Mouse (Mus musculus) midbrain, embryonic 13.5 days (tissue): ENCODE data around the gene Prox2. TPM values are rescaled to one million over a fixed set of nuclear protein-coding genes. Genes with fewer than 3 reads are reported as not detected.

Experiments used
- ATAC-seq: fragments of 200-750 bp; cut with Nextera tagmentation; 2 replicates; pipeline ENCODE4 v1.8.0; 2017; ENCODE audit warnings: mild to moderate bottlenecking, moderate TSS enrichment, moderate library complexity
- H3K27ac ChIP-seq: fragments of 300-500 bp; sonication (generic); 2 replicates; pipeline ENCODE4 v1.5.1; 2015; ENCODE audit warnings: inconsistent platforms, mild to moderate bottlenecking, moderate library complexity
- H3K27me3 ChIP-seq: fragments of 300-500 bp; sonication (generic); 2 replicates; pipeline ENCODE4 v1.6.1; 2015; ENCODE audit warnings: mild to moderate bottlenecking, inconsistent platforms
- H3K36me3 ChIP-seq: fragments of 300-500 bp; sonication (generic); 2 replicates; pipeline ENCODE4 v1.6.1; 2015; ENCODE audit warnings: mild to moderate bottlenecking, inconsistent platforms
- H3K4me1 ChIP-seq: fragments of 300-500 bp; sonication (generic); replicated peaks from 2 replicates; pipeline ENCODE4 v1.6.1; 2015; ENCODE audit warnings: inconsistent platforms
- H3K4me2 ChIP-seq: fragments of 300-500 bp; sonication (generic); replicated peaks from 2 replicates; pipeline ENCODE4 v1.6.1; 2015; ENCODE audit warnings: moderate library complexity, mild to moderate bottlenecking, inconsistent platforms
- H3K4me3 ChIP-seq: fragments of 300-500 bp; sonication (generic); replicated peaks from 2 replicates; pipeline ENCODE4 v1.5.1; 2015; ENCODE audit warnings: mild to moderate bottlenecking, inconsistent platforms
- H3K9ac ChIP-seq: fragments of 300-500 bp; sonication (generic); replicated peaks from 2 replicates; pipeline ENCODE4 v1.6.1; 2015; ENCODE audit warnings: mild to moderate bottlenecking, inconsistent platforms
- H3K9me3 ChIP-seq: fragments of 300-500 bp; sonication (generic); 2 replicates; pipeline ENCODE4 v1.6.1; 2016; ENCODE audit warnings: mild to moderate bottlenecking, inconsistent platforms
- WGBS: fragments of 180-500 bp; shearing (Covaris S2); methylation state at CpG from one replicate; pipeline ENCODE4 v1.1.7; 2015; 5-methylcytosine and 5-hydroxymethylcytosine counted together
- polyA plus RNA-seq: library from polyadenylated mRNA; unstranded; fragments of >200 nt; fragmentation: Nextera tagmentation; extraction: Ambion mirVana; gene quantifications from 2 replicates; pipeline ENCODE4 v1.2.1, GENCODE M21; 2015

The Prox2 gene
- polyA plus RNA-seq, 1 experiment from 2014 or later: 1.8 TPM

DNA sequence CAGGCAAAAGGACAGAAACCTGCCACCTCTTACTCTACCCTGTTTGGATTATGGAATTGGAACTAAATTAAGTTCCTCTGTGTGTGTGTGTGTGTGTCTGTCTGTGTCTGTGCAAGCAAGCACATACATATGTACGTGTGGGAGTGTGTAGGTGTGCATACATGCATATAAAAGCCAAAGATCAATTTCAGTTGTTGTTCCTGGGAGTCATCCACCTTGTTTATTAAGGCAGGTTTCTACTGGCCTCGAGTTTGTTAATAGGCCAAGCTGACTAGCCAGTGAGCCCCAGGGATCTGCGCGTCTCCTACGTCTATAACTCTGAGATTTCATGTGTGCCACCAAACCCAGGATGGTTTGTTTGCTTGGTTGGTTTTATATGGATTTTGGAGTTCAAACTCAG, 14.2 kb upstream of the Prox2 start:
- Histone ChIP-seq H3K4me1 (no peaks in the 10 kb centered on the region), H3K4me3 (no peak overlapping the region), H3K27me3 (no peaks in the 10 kb centered on the region), H3K27ac (no peak overlapping the region), H3K9me3 (no peaks in the 10 kb centered on the region), H3K36me3 (peaks cover 86% of the 10 kb centered on the region), H3K9ac (no peak overlapping the region), H3K4me2 (no peak overlapping the region)
- 95% methylated on average over 5 of the region's 5 CpGs for WGBS
- no peak for ATAC-seq

DNA sequence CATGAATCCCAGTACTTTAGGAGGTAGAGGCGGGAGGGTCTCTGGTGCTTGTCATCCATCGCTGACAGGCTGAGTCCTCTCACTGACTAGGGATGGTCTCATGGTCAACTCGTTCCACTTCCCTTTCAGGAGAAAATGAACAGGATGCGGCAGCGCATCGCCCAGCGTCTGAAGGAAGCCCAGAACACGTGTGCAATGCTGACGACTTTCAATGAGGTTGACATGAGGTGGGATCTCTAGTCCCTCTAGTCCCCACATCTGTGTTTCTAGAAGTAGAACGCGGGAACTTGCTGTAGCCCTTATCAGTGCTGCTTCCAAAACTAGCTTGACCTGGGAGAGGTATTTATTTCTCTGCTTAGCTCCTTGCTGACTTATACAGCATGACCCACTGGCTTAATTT, 13.1 kb upstream of the Prox2 start:
- ATAC-seq: no peak
- Histone ChIP-seq H3K9me3 (no peaks in the 10 kb centered on the region), H3K27me3 (no peaks in the 10 kb centered on the region), H3K36me3 (peaks cover 88% of the 10 kb centered on the region), H3K27ac (no peak overlapping the region), H3K4me1 (no peaks in the 10 kb centered on the region), H3K4me3 (no peak overlapping the region), H3K4me2 (no peak overlapping the region), H3K9ac (no peak overlapping the region)
- WGBS: 96% methylated on average over 11 of the region's 11 CpGs

DNA sequence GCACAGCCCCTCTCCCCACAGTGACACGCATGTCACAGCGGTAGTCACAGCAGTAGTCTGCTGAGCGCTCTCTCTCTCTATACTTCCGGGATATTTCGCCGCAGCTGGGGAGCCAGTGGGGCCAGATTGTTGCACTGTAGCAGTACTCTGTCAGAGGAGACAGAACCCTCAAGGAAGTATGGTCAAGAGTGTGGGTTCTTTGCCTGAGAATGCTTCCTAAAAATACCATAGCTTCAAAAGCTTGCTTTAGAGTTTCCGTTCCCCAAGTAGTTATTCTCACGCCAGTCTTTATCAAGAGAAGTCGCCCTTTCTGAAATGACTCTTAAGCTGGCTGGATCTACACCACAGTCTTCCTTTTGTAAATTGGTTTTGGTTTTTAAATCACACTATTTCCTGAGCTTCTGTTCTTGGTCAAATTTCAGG, 12.6 kb upstream of the Prox2 start:
- H3K9ac ChIP-seq: no peak overlapping the region
- no peaks in the 10 kb centered on the region for H3K4me1 ChIP-seq
- H3K9me3 ChIP-seq: no peaks in the 10 kb centered on the region
- peaks cover 88% of the 10 kb centered on the region for H3K36me3 ChIP-seq
- no peak overlapping the region for H3K27ac ChIP-seq
- ATAC-seq: no peak
- H3K27me3 ChIP-seq: no peaks in the 10 kb centered on the region
- 95% methylated on average over 9 of the region's 9 CpGs for WGBS
- no peak overlapping the region for H3K4me3 ChIP-seq
- no peak overlapping the region for H3K4me2 ChIP-seq

DNA sequence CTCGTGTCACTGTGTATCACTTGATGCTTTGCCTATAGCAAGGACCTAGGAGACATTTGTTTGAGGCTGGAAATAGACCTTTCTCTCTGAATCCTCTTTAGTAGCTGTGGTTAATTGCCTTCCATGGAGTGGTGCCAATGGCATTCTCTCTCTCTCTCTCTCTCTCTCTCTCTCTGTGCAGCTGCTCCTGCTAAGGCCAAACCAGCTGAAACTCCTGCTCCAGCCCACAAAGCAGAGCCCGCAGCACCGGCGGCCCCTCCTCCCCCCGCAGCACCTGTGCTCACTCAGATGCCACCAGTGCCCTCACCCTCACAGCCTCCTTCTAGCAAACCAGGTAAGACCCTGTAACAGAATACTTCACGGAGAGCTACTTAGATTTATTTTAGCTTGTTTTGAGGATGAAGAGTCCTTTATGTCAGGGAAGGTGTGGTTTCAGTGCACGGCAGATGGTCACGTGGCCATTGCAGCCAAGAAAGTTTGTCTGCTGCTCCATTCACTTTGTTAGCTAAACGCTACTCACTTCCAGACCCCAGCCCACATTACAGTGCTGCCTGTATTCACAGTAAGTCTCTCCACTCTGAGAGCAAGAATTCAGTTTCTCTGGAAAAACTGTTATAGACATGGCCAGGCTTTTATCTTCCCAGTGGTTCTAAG, 11.4 kb upstream of the Prox2 start:
- Histone ChIP-seq H3K27me3 (no peaks in the 10 kb centered on the region), H3K4me2 (no peak overlapping the region), H3K36me3 (peaks cover 79% of the 10 kb centered on the region), H3K9ac (no peak overlapping the region), H3K4me3 (no peak overlapping the region), H3K9me3 (no peaks in the 10 kb centered on the region), H3K4me1 (no peaks in the 10 kb centered on the region), H3K27ac (no peak overlapping the region)
- WGBS: 90% methylated on average over 9 of the region's 9 CpGs
- ATAC-seq: no peak

DNA sequence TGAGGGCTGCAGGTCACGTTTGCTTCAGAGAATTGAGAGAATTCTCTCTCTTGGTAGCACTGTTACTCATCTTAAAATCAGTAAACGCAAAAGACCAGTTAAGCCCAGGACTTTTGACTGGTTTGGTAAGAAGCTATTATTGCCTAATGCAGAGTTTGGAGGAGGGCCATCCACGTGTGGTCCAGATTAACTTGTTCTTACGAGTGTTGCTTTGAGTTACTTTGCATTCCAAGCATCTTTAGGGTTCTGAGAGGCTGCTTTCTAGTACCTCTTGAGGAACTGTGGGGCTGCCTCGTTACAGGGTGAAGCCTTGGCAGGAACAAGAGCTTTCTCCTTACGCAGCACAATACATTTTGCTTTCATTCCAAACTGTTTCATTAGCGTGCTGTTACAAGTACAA, 5.1 kb upstream of the Prox2 start:
- no peak for ATAC-seq

DNA sequence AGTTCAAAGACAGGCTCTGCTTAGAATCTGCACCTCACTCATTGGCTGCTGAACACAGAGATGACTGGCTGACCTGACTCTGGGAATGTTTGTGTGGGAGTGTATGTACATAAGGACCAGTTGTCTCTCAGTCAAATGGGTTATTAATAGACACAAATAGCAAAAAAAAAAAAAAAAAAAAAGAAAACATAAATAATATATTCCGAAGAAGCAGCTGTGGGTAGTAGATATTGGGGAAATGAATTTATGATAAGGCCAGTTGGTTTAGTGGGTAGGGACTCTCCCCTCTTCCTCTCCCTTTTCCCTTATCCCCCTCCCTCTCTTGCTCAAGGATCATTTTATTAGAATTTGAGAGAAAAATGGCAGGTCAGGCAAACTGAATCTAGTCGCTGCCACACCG, 3.4 kb upstream of the Prox2 start:
- Histone ChIP-seq H3K36me3 (peaks cover 25% of the 10 kb centered on the region), H3K9ac (no peak overlapping the region), H3K4me2 (no peak overlapping the region), H3K27me3 (no peaks in the 10 kb centered on the region), H3K4me3 (no peak overlapping the region), H3K4me1 (peaks cover 34% of the 10 kb centered on the region), H3K27ac (no peak overlapping the region), H3K9me3 (no peaks in the 10 kb centered on the region)
- ATAC-seq: no peak
- WGBS: 100% methylated on average over 3 of the region's 3 CpGs

More for the DNA sequence above, 5.1 kb upstream of the Prox2 start:
- Histone ChIP-seq H3K9me3 (no peaks in the 10 kb centered on the region), H3K27me3 (no peaks in the 10 kb centered on the region), H3K36me3 (peaks cover 41% of the 10 kb centered on the region), H3K4me1 (peaks cover 24% of the 10 kb centered on the region), H3K4me2 (no peak overlapping the region), H3K9ac (no peak overlapping the region), H3K4me3 (no peak overlapping the region), H3K27ac (no peak overlapping the region)
- WGBS: 75% methylated on average over 7 of the region's 7 CpGs

DNA sequence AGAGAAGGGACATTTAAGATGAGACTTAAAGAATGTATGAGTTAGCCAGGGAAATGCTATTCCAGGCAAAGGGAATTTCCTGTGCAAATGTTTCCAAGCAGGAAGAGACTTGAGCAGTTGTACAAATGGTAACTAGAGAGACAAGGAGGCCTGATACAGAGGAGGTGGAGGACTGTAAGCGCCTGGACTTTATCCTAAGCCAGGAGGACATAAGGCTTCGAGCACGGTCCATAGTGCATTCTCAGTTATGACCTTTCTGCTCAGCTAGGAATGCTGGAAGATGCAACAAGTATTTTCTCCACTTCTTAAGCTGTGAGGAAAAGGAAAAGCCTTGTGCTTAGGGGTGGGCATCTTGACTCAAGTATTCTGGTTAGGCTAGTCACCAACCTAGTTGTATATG, 2.8 kb upstream of the Prox2 start:
- Histone ChIP-seq H3K9ac (no peak overlapping the region), H3K27ac (no peak overlapping the region), H3K27me3 (no peaks in the 10 kb centered on the region), H3K4me3 (no peak overlapping the region), H3K9me3 (no peaks in the 10 kb centered on the region), H3K36me3 (peaks cover 19% of the 10 kb centered on the region), H3K4me1 (peaks cover 34% of the 10 kb centered on the region), H3K4me2 (no peak overlapping the region)
- WGBS: 95% methylated on average over 3 of the region's 3 CpGs
- no peak for ATAC-seq

DNA sequence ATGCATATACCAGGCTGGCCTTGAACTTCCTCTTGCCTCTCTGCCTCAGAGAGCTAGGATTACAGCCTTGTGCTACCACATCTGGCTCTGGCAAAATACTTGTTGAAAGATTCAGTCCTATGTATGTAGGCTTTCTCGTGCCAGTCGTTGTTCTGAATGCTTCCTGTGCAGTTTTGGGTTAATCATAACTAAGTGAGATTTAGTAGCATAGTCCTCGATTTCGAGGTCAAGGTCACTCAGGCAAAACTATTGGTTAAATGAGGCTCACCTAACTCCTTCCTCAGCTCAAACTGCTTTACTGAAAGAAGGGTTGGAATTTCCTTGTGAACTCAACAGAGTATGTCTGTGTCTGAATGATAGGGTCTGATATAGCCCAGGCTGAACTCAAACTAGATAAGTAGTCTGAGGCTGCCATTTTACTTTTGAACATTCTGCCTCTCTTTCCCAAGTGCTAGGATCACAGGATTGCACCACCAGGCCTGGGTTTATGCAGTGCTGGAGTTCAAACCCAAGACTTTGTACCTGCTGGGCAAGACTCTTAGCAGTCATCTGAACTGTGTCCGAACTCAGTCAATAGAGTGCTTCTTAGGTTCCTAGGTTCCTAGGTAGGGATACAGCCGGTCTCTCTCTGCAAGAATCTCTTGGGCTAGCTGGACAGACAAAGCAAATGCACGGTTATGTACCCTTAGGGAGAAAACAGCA, 2.1 kb upstream of the Prox2 start:
- 92% methylated on average over 7 of the region's 7 CpGs for WGBS
- Histone ChIP-seq H3K36me3 (peaks cover 16% of the 10 kb centered on the region; the same call in 1 of the 2 replicates), H3K4me1 (peaks cover 34% of the 10 kb centered on the region), H3K4me3 (no peak overlapping the region), H3K4me2 (peak overlapping the region; percentile 91; the same call in 1 of the 2 replicates), H3K27me3 (no peaks in the 10 kb centered on the region), H3K27ac (no peak overlapping the region), H3K9me3 (no peaks in the 10 kb centered on the region), H3K9ac (no peak overlapping the region)
- no peak for ATAC-seq

DNA sequence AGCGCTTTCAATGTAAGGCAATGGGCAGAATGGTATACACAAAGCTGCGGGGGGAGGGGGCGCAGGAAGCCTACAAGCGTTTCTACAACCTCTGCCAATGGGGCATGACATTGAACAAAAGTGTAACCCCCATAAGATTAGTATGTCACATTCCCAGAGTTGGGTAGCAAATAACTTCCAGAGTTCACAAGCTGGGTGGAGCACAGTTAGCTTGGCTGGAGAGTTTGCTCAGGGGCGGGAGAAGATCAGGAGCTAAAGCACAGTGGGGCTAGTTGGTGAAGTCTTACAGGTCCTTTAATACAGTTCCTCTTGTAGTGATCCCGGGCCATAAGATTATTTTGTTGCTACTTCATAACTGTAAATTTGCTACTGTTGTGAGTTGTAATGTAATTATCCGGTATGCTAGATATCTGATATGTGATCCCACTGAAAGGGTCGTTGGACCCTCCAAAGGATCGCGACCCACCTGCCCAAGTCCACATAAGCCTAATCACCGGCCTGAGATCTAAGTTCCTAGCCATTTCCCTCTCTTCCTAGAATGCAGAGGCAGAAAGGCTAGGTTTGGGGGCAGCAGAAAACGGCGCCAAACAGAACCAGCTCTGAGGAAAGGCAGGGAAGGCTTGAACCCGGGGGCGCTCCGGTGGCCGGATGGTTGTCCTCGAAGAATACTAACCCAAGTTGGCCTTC, 405 bp downstream of the Prox2 start:
- H3K9me3 ChIP-seq: no peaks in the 10 kb centered on the region
- peaks cover 12% of the 10 kb centered on the region; the same call in 1 of the 2 replicates for H3K36me3 ChIP-seq
- H3K27me3 ChIP-seq: no peaks in the 10 kb centered on the region
- H3K4me2 ChIP-seq: peak overlapping the region; percentile 91
- peaks cover 39% of the 10 kb centered on the region for H3K4me1 ChIP-seq
- ATAC-seq: no peak; the same call in 1 of the 2 replicates
- H3K27ac ChIP-seq: peak overlapping the region; percentile 70
- 11% methylated on average over 18 of the region's 18 CpGs for WGBS
- H3K4me3 ChIP-seq: peak overlapping the region; percentile 100
- H3K9ac ChIP-seq: peak overlapping the region; percentile 94

DNA sequence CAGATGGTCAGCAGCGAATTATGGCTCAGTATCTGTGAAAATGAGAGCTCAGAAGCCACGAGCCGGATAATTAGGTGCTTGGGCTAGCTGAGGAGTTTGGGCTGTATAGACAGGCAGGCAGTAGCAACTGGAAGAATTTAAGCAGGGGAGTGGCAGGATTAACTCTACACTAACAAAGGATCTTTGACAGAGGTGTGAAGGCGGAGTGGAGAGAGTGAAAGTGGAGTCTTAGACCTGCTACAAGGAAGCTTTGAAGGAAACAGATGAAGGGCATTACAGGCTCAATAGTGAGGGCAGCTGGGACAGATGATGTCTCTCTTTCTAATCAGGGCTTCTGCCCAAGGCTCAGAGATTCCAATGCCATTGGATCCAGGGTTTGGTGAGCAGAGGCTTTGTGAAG, 1.1 kb downstream of the Prox2 start:
- ATAC-seq: no peak
- H3K27ac ChIP-seq: no peak overlapping the region
- H3K9ac ChIP-seq: no peak overlapping the region
- no peak overlapping the region for H3K4me3 ChIP-seq
- 25% methylated on average over 4 of the region's 4 CpGs for WGBS
- peaks cover 5% of the 10 kb centered on the region; the same call in 1 of the 2 replicates for H3K36me3 ChIP-seq
- H3K9me3 ChIP-seq: no peaks in the 10 kb centered on the region
- H3K4me1 ChIP-seq: peaks cover 39% of the 10 kb centered on the region
- peak overlapping the region; percentile 91; the same call in 1 of the 2 replicates for H3K4me2 ChIP-seq
- H3K27me3 ChIP-seq: no peaks in the 10 kb centered on the region

DNA sequence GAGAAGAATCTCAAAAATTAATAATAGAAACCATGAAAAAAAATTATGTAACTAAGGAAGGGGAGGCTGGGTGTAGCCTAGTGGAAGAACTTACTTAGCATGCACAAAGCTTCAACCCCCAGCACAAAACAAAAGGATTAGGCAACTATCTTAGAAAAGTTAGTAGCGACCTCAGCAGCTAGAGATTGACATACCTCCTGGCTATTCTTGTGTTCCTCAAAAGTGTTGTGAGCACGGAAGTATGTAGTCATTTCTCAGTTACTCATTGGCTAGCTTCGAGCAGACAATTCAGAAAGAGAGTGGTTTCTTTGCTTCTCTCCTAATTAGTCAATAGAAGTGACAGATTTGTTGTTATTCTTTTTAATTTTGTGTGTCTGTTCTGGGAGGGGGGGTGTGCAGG, 1.9 kb downstream of the Prox2 start:
- no peak overlapping the region for H3K4me2 ChIP-seq
- H3K9ac ChIP-seq: no peak overlapping the region
- H3K27ac ChIP-seq: no peak overlapping the region
- WGBS: 59% methylated on average over 3 of the region's 3 CpGs
- ATAC-seq: no peak
- no peak overlapping the region for H3K4me3 ChIP-seq
- peaks cover 39% of the 10 kb centered on the region for H3K4me1 ChIP-seq
- H3K36me3 ChIP-seq: peaks cover 4% of the 10 kb centered on the region; the same call in 1 of the 2 replicates
- H3K27me3 ChIP-seq: no peaks in the 10 kb centered on the region
- no peaks in the 10 kb centered on the region for H3K9me3 ChIP-seq

DNA sequence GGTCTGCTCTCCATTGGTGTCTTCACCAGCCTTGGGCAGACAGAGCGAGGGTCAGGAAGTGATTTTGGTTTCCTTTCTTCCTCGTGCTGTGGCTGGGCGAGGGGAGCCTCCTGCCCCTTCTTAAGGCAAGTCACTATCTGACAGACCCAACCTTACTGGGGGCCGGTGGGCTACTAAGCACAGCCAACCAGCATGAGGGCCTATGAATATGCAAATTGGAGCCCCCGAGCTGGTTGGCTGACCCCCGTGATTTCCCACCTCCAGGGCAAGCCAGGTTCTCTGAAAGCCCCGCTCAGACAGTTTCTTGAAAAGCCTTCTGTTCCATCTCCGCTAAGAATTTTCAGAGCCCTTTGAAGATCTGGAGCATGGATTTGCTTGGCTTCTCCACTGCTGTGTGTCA, 4.3 kb downstream of the Prox2 start:
- WGBS: 4% methylated on average over 8 of the region's 8 CpGs
- Histone ChIP-seq H3K9ac (no peak overlapping the region), H3K4me2 (0 out of 2 replicates have a peak overlapping the region, but pooled peaks have one; percentile 2), H3K4me1 (peaks cover 15% of the 10 kb centered on the region), H3K9me3 (no peaks in the 10 kb centered on the region), H3K36me3 (no peaks in the 10 kb centered on the region), H3K4me3 (no peak overlapping the region), H3K27me3 (no peaks in the 10 kb centered on the region), H3K27ac (no peak overlapping the region)
- ATAC-seq: no peak
